Mouse (Mus musculus) heart, embryonic 11.5 days (tissue): ENCODE data around the gene Foxn4. TPM values are rescaled to one million over a fixed set of nuclear protein-coding genes. Genes with fewer than 3 reads are reported as not detected.

Source experiments
- ATAC-seq: fragments of 200-750 bp; cut with Nextera tagmentation; replicated peaks from 2 replicates; pipeline ENCODE4 v1.8.0; 2017; ENCODE audit warnings: moderate library complexity; ENCODE audit not compliant: insufficient number of reproducible peaks, low FRiP score, low TSS enrichment
- H3K27ac ChIP-seq: fragments of 300-500 bp; sonication (generic); 2 replicates; pipeline ENCODE4 v1.5.1; 2014; ENCODE audit warnings: mild to moderate bottlenecking, low read depth, low read length
- H3K27me3 ChIP-seq: fragments of 300-500 bp; sonication (generic); 2 replicates; pipeline ENCODE4 v1.6.1; 2014; ENCODE audit warnings: mild to moderate bottlenecking, low read length, mixed read lengths; ENCODE audit not compliant: control insufficient read depth, insufficient read depth
- H3K36me3 ChIP-seq: fragments of 300-500 bp; sonication (generic); 2 replicates; pipeline ENCODE4 v1.6.1; 2014; ENCODE audit warnings: mild to moderate bottlenecking, low read length, moderate library complexity, mixed read lengths; ENCODE audit not compliant: control insufficient read depth, insufficient read depth
- H3K4me1 ChIP-seq: fragments of 300-500 bp; sonication (generic); 2 replicates; pipeline ENCODE4 v1.6.1; 2014; ENCODE audit warnings: low read length; ENCODE audit not compliant: control insufficient read depth, insufficient read depth
- H3K4me2 ChIP-seq: fragments of 300-500 bp; sonication (generic); 2 replicates; pipeline ENCODE4 v1.6.1; 2014; ENCODE audit warnings: mild to moderate bottlenecking, moderate library complexity
- H3K4me3 ChIP-seq: fragments of 300-500 bp; sonication (generic); 2 replicates; pipeline ENCODE4 v1.5.1; 2014; ENCODE audit warnings: low read depth, low read length
- H3K9ac ChIP-seq: fragments of 300-500 bp; sonication (generic); 2 replicates; pipeline ENCODE4 v1.6.1; 2014; ENCODE audit warnings: mild to moderate bottlenecking, low read depth, low read length, moderate library complexity
- H3K9me3 ChIP-seq: fragments of 300-500 bp; sonication (generic); replicated peaks from 2 replicates; pipeline ENCODE4 v1.6.1; 2016; ENCODE audit warnings: low read length; ENCODE audit not compliant: control insufficient read depth
- WGBS: fragments of 180-500 bp; shearing (Covaris S2); extraction: QIAGEN DNeasy Blood & Tissue Kit; methylation state at CpG from one replicate; pipeline ENCODE4 v1.1.7; 2014; ENCODE audit not compliant: insufficient replicate concordance; 5-methylcytosine and 5-hydroxymethylcytosine counted together
- polyA plus RNA-seq: library from polyadenylated mRNA; unstranded; fragments of >200 nt; fragmentation: Nextera tagmentation; extraction: Ambion mirVana; gene quantifications from 2 replicates; pipeline ENCODE4 v1.2.1, GENCODE M21; 2014

Foxn4 gene
- polyA plus RNA-seq, 1 experiment from 2014 or later, result not detected

DNA sequence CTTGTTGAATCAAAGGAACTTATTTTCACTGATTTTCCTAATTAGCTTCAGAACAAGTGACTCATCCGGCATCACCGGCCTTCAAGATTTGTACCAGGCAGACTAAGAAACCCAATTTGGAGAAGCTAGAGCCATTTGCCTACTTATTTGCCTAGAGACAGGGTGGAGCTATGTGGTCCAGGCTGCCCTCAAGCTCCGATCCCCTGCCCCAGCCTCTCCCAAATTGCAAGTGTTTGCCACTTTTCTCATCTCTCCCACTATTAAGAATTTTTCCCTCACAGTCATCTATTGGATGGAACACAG, 11.7 kb upstream of the Foxn4 start:
- Histone ChIP-seq H3K27me3 (peaks cover 17% of the 10 kb centered on the region), H3K9ac (no peak overlapping the region), H3K4me3 (no peak overlapping the region), H3K27ac (no peak overlapping the region), H3K4me1 (no peaks in the 10 kb centered on the region), H3K9me3 (no peaks in the 10 kb centered on the region), H3K4me2 (no peak overlapping the region), H3K36me3 (no peaks in the 10 kb centered on the region)
- WGBS, result 82% methylated on average over 3 of the region's 3 CpGs
- no peak for ATAC-seq

DNA sequence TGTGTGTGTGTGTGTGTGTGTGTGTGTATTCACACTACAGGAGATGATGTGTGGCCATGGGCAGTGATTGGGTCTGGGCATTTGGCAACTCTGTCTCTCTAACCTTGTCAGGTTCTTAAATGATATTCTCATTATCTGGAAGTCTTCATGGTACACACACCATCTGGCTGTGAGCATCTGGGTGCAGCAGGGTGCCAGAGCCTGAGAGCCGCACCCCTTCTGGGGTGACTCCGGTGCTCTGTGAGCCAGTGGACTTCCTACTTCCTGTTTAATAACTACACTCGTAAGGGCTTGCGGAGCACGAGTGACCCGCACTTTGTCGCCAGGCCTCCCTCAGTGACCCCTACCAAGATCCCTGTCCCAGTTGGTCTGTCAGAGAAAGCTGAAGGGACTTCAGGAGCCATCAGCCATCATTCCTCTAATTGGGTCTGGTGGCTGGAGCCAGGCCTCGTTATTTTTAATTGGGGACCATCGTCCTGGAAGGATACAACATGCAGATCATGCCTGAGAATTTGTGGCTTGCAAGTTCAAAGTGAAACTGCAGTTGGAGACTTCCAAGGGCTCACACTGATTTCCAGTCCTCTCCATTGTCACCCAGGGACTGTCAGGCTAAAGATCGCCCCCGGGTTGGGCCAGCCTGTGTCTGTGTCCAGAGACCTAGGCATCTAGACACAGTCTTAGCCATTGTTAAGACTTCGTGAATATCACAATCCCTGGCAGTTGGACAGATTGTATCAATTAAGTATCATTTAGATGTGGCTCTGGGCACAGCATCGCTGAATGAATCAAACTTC, 11.2 kb upstream of the Foxn4 start:
- no peak for ATAC-seq
- Histone ChIP-seq H3K27me3 (peaks cover 17% of the 10 kb centered on the region), H3K4me2 (no peak overlapping the region), H3K9ac (no peak overlapping the region), H3K4me1 (no peaks in the 10 kb centered on the region), H3K36me3 (no peaks in the 10 kb centered on the region), H3K27ac (no peak overlapping the region), H3K4me3 (no peak overlapping the region), H3K9me3 (no peaks in the 10 kb centered on the region)
- WGBS, result 78% methylated on average over 13 of the region's 13 CpGs

DNA sequence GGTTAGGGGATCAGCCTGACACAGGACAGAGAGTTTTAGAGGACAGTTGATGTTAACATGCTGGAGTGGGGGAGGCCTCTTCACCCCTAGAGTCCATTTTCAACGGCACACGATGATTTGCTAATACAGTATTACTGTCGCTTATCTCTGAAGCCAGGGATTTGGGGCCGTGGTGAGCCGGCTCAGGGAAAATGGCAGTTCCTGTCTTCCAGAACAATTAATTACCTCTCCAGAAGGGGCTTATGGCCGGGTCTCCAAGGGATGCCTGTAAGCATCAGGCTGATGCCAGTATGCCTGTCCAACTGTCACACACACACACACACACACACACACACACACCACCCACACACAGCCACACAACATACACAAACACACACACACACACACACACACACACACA, 8.7 kb upstream of the Foxn4 start:
- H3K27ac ChIP-seq, result no peak overlapping the region
- no peaks in the 10 kb centered on the region for H3K36me3 ChIP-seq
- no peak overlapping the region for H3K9ac ChIP-seq
- H3K4me2 ChIP-seq, result no peak overlapping the region
- H3K9me3 ChIP-seq, result no peaks in the 10 kb centered on the region
- ATAC-seq, result no peak
- no peaks in the 10 kb centered on the region for H3K4me1 ChIP-seq
- H3K4me3 ChIP-seq, result no peak overlapping the region
- WGBS, result 45% methylated on average over 6 of the region's 6 CpGs
- peaks cover 13% of the 10 kb centered on the region for H3K27me3 ChIP-seq

DNA sequence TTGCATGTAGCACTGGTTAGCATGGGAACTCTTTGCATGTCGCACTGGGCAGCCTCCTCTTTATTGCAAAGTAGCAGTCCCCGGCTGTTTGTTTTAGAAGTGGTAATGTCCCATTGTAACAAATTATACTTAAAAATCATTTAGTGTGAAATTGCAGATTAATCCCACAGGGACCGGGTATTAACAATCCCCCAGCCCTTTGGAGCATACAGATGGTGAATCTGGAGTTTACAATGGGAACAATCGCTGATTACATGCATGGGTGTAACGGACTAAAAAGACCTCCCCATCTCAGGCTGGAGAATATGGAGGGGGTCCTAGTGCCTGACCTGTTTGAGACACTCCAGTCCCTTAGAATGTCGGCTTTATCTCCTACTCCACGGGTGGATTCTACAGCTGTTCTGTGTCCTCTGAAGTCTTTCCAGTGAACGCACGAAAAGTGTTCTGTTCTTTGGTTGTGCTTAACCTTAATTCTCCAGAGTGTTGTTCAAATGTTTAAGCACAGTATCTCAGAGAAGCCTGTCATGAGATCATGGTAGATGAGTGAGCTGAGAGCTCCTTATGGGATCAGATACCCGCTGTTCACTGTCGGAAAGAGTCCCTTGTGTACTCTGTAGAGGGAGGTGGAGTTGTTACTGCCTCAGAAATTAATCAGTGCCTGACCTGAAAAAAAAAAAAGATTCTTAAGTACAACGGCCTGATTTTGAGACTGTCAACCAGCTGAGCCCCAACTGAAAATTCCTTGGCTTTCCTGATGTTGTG, 6.0 kb upstream of the Foxn4 start:
- Histone ChIP-seq H3K9ac (no peak overlapping the region), H3K4me2 (no peak overlapping the region), H3K27me3 (peaks cover 40% of the 10 kb centered on the region), H3K27ac (no peak overlapping the region), H3K4me1 (no peaks in the 10 kb centered on the region), H3K36me3 (no peaks in the 10 kb centered on the region), H3K4me3 (no peak overlapping the region), H3K9me3 (no peaks in the 10 kb centered on the region)
- 57% methylated on average over 12 of the region's 12 CpGs for WGBS
- ATAC-seq, result no peak

DNA sequence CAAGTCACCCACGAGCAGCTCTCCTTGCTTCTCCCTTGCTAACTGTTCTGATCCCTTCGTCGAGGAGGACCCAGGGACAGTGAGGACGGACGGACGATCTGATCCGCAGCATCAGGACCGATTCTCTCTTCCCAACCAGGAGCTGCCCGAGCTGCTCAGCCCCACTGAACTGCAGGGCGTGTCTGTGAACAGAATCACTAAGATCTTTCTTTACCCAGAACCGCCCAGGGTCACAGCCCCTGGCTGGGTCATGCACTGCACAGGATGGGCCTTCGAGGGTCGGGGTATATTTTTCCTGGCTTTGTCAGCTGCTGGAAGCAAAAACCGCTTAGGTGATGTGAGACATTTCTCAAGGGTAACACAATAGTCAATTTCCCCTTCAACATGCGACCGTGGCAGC, 2.4 kb upstream of the Foxn4 start:
- no peak overlapping the region for H3K27ac ChIP-seq
- peaks cover 5% of the 10 kb centered on the region for H3K4me1 ChIP-seq
- no peak overlapping the region for H3K9ac ChIP-seq
- peaks cover 75% of the 10 kb centered on the region for H3K27me3 ChIP-seq
- H3K4me3 ChIP-seq, result no peak overlapping the region
- H3K9me3 ChIP-seq, result no peaks in the 10 kb centered on the region
- no peak for ATAC-seq
- H3K36me3 ChIP-seq, result no peaks in the 10 kb centered on the region
- WGBS, result 45% methylated on average over 16 of the region's 16 CpGs
- H3K4me2 ChIP-seq, result no peak overlapping the region

DNA sequence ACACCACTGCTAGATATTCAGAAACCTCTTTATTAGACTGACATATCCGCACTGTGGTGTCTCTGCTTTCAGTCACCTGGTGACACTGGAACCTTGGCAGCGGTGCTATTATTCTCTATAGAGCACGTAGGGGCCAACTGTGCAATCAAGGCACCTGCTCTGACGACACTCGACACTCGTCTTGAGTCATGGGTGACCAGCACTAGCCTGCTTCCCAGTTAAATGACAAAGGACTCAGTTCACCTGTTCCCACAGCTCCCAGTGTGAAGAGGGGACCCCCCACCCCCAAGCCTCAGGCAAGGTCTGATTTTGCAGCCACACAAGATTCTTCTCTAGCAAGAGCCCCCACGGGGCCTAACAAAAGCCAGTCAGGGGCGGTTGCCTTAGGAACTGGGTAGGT, 1.7 kb upstream of the Foxn4 start:
- Histone ChIP-seq H3K27ac (no peak overlapping the region), H3K27me3 (peaks cover 82% of the 10 kb centered on the region), H3K4me3 (no peak overlapping the region), H3K9ac (no peak overlapping the region), H3K4me2 (no peak overlapping the region), H3K4me1 (peaks cover 5% of the 10 kb centered on the region), H3K9me3 (no peaks in the 10 kb centered on the region), H3K36me3 (no peaks in the 10 kb centered on the region)
- WGBS, result 33% methylated on average over 8 of the region's 8 CpGs
- no peak for ATAC-seq

DNA sequence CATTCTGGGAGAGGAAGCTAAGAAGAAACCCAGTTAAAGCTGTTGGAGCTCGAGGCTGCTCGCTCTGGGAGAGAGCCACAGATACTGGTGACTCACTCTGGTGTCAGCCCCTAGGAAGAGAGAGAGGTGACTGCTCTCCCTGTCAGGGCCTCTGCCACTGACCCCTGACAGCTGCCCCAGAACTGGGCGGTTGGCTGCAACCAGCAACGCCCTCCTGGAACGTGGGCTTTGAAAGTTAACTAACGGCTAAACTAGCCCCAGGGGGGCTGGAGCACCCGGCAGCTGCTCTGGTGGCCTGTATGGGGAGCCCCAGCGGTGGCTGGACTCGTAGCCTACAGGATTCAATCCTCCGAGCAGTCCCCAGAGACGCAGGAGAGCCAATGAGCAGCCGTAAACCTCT, 3.6 kb downstream of the Foxn4 start:
- Histone ChIP-seq H3K4me2 (no peak overlapping the region), H3K27me3 (peaks cover 72% of the 10 kb centered on the region), H3K4me1 (peaks cover 5% of the 10 kb centered on the region), H3K9ac (no peak overlapping the region), H3K9me3 (no peaks in the 10 kb centered on the region), H3K4me3 (no peak overlapping the region), H3K27ac (no peak overlapping the region), H3K36me3 (no peaks in the 10 kb centered on the region)
- 19% methylated on average over 12 of the region's 12 CpGs for WGBS
- ATAC-seq, result no peak

DNA sequence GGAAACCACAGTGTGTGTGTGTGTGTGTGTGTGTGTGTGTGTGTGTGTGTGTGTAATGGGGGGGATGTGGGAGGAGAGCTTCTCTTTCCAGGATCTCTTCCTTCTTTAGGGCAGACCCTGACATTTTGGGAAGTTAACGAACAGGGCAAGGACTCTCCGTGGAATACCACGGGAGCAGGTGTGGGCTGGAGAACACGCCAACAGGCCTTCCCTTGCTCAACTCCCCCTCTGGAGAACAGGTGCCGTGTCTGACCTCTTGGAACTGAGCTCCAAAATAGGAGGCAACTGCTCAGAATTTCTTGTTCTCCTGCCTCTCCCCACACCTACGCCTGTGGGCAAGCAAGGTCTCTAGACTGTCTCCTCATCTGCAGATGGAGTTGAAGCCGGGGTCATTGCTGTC, 4.1 kb downstream of the Foxn4 start:
- peaks cover 67% of the 10 kb centered on the region for H3K27me3 ChIP-seq
- H3K9me3 ChIP-seq, result no peaks in the 10 kb centered on the region
- no peak overlapping the region for H3K9ac ChIP-seq
- ATAC-seq, result no peak
- H3K4me2 ChIP-seq, result no peak overlapping the region
- H3K36me3 ChIP-seq, result no peaks in the 10 kb centered on the region
- no peak overlapping the region for H3K27ac ChIP-seq
- peaks cover 5% of the 10 kb centered on the region for H3K4me1 ChIP-seq
- H3K4me3 ChIP-seq, result no peak overlapping the region
- 63% methylated on average over 7 of the region's 7 CpGs for WGBS

DNA sequence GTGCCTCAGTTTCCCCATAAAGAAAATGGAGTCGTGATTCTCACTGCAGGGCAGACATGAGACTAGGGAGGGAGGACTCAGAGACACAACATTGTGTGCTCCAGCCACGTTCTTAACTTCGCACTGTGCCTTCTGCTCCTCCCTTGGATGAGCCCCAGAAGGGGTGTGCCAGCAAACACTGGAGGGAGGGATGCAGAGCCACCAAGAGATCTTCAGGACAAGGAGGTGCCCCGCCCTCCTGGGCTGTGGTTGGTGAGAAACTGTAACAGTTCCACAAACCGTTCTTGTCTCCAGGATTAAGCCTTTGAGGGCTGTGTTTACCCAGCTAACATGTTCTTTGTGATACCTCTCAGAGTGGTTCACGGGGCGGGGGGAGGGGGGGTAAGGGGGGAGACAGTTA, 5.0 kb downstream of the Foxn4 start:
- peaks cover 59% of the 10 kb centered on the region for H3K27me3 ChIP-seq
- no peaks in the 10 kb centered on the region for H3K9me3 ChIP-seq
- H3K36me3 ChIP-seq, result no peaks in the 10 kb centered on the region
- no peak overlapping the region for H3K9ac ChIP-seq
- no peaks in the 10 kb centered on the region; the same call in none of the 2 replicates for H3K4me1 ChIP-seq
- no peak overlapping the region for H3K4me2 ChIP-seq
- no peak overlapping the region for H3K27ac ChIP-seq
- no peak for ATAC-seq
- WGBS, result 44% methylated on average over 7 of the region's 7 CpGs
- H3K4me3 ChIP-seq, result no peak overlapping the region
